Mouse (Mus musculus) brain, adult 2 months (tissue): ENCODE results near the gene AC141477.1.

Experiments used
- DNase-seq: peaks from one replicate; pipeline ENCODE4 v3.0.0; 2011; ENCODE audit warnings: low read depth, low spot score

The AC141477.1 gene

GRCm38 (mm10) chr10:76408520-76408919 is 31.7 kb downstream of the AC141477.1 start:
- peak; percentile 64 for DNase-seq

- DNase-seq: no peak
These were observed 47.6 kb downstream of the AC141477.1 start for GRCm38 (mm10) chr10:76392596-76392995.

GRCm38 (mm10) chr10:76391786-76392185 is 48.5 kb downstream of the AC141477.1 start:
- peak; percentile 71 for DNase-seq

- peak; percentile 34 for DNase-seq
These were observed 49.1 kb downstream of the AC141477.1 start for GRCm38 (mm10) chr10:76391166-76391565.
